Mouse (Mus musculus) intestine, postnatal 0 days (tissue): ENCODE results near the gene Ntm. TPM values are rescaled to one million over a fixed set of nuclear protein-coding genes. Genes with fewer than 3 reads are reported as not detected.

Experiments
- ATAC-seq: fragments of 200-750 bp; cut with Nextera tagmentation; 2 replicates; pipeline ENCODE4 v1.8.0; 2017; ENCODE audit warnings: mild to moderate bottlenecking, moderate TSS enrichment, moderate library complexity
- H3K27ac ChIP-seq: fragments of 300-500 bp; sonication (generic); 2 replicates; pipeline ENCODE4 v1.5.1; 2014; ENCODE audit warnings: mild to moderate bottlenecking, low read depth, low read length, moderate library complexity
- H3K27me3 ChIP-seq: fragments of 300-500 bp; sonication (generic); replicated peaks from 2 replicates; pipeline ENCODE4 v1.6.1; 2014; ENCODE audit warnings: low read length, mixed read lengths; ENCODE audit not compliant: control insufficient read depth, insufficient read depth
- H3K36me3 ChIP-seq: fragments of 300-500 bp; sonication (generic); 2 replicates; pipeline ENCODE4 v1.6.1; 2014; ENCODE audit warnings: mild to moderate bottlenecking, moderate library complexity; ENCODE audit not compliant: control insufficient read depth, insufficient read depth
- H3K4me1 ChIP-seq: fragments of 300-500 bp; sonication (generic); replicated peaks from 2 replicates; pipeline ENCODE4 v1.6.1; 2014; ENCODE audit warnings: antibody characterized with exemption, low read length, mixed read lengths; ENCODE audit not compliant: control insufficient read depth, insufficient read depth
- H3K4me2 ChIP-seq: fragments of 300-500 bp; sonication (generic); replicated peaks from 2 replicates; pipeline ENCODE4 v1.6.1; 2014; ENCODE audit warnings: low read depth, mild to moderate bottlenecking, moderate library complexity
- H3K4me3 ChIP-seq: fragments of 300-500 bp; sonication (generic); 2 replicates; pipeline ENCODE4 v1.5.1; 2014; ENCODE audit warnings: low read depth, low read length
- H3K9ac ChIP-seq: fragments of 300-500 bp; sonication (generic); 2 replicates; pipeline ENCODE4 v1.6.1; 2014; ENCODE audit warnings: mild to moderate bottlenecking, low read depth, low read length
- H3K9me3 ChIP-seq: fragments of 300-500 bp; sonication (generic); 2 replicates; pipeline ENCODE4 v1.6.1; 2016; ENCODE audit warnings: mixed run types; ENCODE audit not compliant: control insufficient read depth
- CTCF ChIP-seq: sonication (generic); IDR thresholded peaks from 2 replicates; pipeline ENCODE4 v1.5.1; 2016; ENCODE audit warnings: low read depth, mild to moderate bottlenecking, control low read depth, antibody characterized with exemption, moderate library complexity
- WGBS: fragments of 180-500 bp; shearing (Covaris S2); extraction: QIAGEN DNeasy Blood & Tissue Kit; methylation state at CpG from one replicate; pipeline ENCODE4 v1.1.7; 2014; 5-methylcytosine and 5-hydroxymethylcytosine counted together
- polyA plus RNA-seq: library from polyadenylated mRNA; unstranded; fragments of >200 nt; fragmentation: Nextera tagmentation; extraction: Ambion mirVana; gene quantifications from 2 replicates; pipeline ENCODE4 v1.2.1, GENCODE M21; 2015

Gene Ntm
- polyA plus RNA-seq, 1 experiment from 2014 or later = 1.1 TPM

DNA sequence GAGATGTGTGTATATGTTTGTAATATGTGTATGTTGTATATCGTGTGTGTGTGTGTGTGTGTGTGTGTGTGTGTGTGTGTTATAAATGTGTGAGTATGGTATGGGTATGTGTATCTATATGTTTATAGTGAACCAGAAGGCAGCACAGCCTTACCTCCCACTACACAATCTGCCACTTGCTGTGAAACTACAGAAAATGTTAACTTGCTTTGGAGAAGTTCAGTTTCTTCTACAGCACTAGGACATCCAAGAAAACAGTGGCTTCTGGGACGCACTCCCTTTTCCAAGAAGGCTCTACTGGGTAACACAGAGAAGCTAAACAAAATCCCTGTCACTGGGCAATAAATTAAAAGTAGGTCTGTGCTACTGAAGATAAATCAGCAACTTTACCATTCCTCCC is 834.5 kb downstream of the Ntm start:
- H3K9me3 ChIP-seq = no peaks in the 10 kb centered on the region
- H3K4me3 ChIP-seq = no peak overlapping the region
- H3K9ac ChIP-seq = no peak overlapping the region
- no peak overlapping the region for H3K27ac ChIP-seq
- no peak for ATAC-seq
- no peak for TF ChIP-seq CTCF
- no peaks in the 10 kb centered on the region for H3K36me3 ChIP-seq
- H3K27me3 ChIP-seq = no peaks in the 10 kb centered on the region
- 75% methylated on average over 2 of the region's 2 CpGs for WGBS
- no peak overlapping the region for H3K4me2 ChIP-seq
- H3K4me1 ChIP-seq = no peaks in the 10 kb centered on the region

GRCm38 (mm10) chr9:29124455-29124854 is 838.5 kb downstream of the Ntm start:
- H3K4me1 ChIP-seq = no peaks in the 10 kb centered on the region
- no peak for ATAC-seq
- H3K27me3 ChIP-seq = no peaks in the 10 kb centered on the region
- no peak overlapping the region for H3K4me2 ChIP-seq
- no peak overlapping the region for H3K9ac ChIP-seq
- TF ChIP-seq CTCF = no peak
- no peak overlapping the region for H3K27ac ChIP-seq
- H3K36me3 ChIP-seq = no peaks in the 10 kb centered on the region
- 74% methylated on average over 3 of the region's 3 CpGs for WGBS
- no peak overlapping the region for H3K4me3 ChIP-seq
- no peaks in the 10 kb centered on the region for H3K9me3 ChIP-seq

DNA sequence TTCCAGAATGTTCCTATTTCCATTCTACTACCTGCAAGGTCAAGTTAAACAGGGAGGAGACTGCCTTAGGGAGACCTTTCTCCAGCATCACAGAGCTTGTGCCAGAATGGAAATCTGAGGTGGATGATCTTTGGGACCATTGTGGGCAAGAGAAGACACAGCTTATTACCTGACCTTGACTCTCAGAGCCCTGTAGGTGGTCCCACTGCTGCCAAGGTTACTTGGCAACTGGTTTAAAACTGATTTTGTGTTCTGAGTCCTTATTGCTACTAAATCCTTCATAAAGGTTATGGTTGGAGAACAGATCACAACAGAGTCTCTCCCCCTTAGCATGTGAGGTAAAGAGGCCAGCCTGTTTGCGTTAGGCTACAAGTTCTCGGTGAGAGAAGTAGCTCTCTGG is 839.1 kb downstream of the Ntm start:
- no peak for ATAC-seq
- Histone ChIP-seq H3K4me2 (no peak overlapping the region), H3K9ac (no peak overlapping the region), H3K4me3 (no peak overlapping the region), H3K36me3 (no peaks in the 10 kb centered on the region), H3K4me1 (no peaks in the 10 kb centered on the region), H3K27me3 (no peaks in the 10 kb centered on the region), H3K9me3 (no peaks in the 10 kb centered on the region), H3K27ac (no peak overlapping the region)
- TF ChIP-seq CTCF = no peak
- 76% methylated on average over 2 of the region's 2 CpGs for WGBS

DNA sequence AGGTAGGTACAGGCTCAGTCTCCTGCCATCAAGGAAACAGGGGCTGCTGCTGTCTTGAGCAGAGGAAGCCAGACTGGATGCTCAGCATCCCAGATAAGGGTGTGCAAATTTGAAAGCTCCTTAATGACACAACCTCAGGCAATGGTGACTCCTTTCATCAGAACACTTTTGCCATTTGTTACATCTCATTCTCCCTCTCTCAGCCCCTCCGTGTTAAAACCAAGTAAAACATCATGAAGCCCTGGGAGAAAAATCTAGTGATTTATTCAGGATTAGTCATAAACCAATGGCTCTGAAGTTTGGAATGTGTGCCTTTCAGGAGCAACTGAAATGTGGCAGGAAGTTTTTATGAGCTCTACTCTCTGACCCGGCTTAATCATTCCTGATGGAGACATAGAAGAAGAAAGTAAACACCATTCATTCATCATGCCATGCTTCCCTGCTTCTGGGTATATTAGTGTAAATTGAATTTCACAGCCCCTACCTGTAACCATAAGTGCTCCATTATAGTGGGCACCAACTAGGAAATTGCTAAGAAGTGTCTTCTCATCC is 845.3 kb downstream of the Ntm start:
- H3K4me3 ChIP-seq = no peak overlapping the region
- no peaks in the 10 kb centered on the region for H3K4me1 ChIP-seq
- WGBS = 24% methylated on average over 2 of the region's 2 CpGs
- H3K27ac ChIP-seq = no peak overlapping the region
- no peak overlapping the region for H3K9ac ChIP-seq
- ATAC-seq = no peak
- H3K36me3 ChIP-seq = no peaks in the 10 kb centered on the region
- no peaks in the 10 kb centered on the region for H3K9me3 ChIP-seq
- no peak overlapping the region for H3K4me2 ChIP-seq
- no peaks in the 10 kb centered on the region for H3K27me3 ChIP-seq
- TF ChIP-seq CTCF = no peak

DNA sequence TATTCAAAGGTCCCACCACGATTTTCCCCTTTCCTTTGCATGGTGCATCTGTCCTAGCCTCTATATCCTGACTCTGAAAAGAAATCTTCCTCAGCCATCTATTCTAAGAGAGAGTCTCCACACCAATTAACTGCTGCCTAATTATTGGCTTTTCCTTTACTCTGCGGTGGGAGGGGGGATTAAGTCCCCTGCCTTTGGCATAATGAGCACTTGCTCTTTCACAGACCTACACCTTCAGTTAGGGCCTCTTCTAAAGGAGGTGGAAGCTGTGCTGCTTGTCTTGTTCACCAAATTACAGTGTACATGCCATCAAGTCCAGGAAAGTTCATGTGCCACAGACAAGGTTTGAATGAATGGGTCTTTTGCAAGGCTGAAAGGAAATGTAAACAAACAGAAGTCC is 847.6 kb downstream of the Ntm start:
- no peak overlapping the region for H3K27ac ChIP-seq
- H3K9me3 ChIP-seq = no peaks in the 10 kb centered on the region
- ATAC-seq = no peak
- H3K9ac ChIP-seq = no peak overlapping the region
- 59% methylated on average over 2 of the region's 2 CpGs for WGBS
- no peak overlapping the region for H3K4me3 ChIP-seq
- H3K4me2 ChIP-seq = no peak overlapping the region
- no peaks in the 10 kb centered on the region for H3K27me3 ChIP-seq
- H3K4me1 ChIP-seq = no peaks in the 10 kb centered on the region
- TF ChIP-seq CTCF = no peak
- H3K36me3 ChIP-seq = no peaks in the 10 kb centered on the region

DNA sequence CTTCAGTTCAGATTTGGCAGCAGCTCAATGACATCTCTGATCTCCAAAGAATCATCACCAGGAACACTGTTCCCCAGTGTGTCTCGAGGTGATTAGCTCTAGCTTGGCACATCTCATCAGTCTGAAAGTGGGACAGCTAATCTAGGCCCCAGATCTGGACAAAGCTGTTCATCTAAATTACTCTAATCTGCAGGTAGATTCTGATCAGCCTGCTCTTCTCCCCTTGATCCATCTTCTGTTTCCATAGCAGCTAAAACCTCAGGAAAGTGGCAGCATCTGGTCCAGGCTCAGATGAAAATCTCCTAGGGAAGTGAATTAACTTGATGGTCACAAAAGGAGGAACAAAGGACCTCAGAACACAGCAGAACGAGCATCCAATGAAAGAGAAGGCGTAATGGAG is 856.2 kb downstream of the Ntm start:
- no peak for TF ChIP-seq CTCF
- Histone ChIP-seq H3K4me3 (no peak overlapping the region), H3K4me1 (no peaks in the 10 kb centered on the region), H3K27me3 (no peaks in the 10 kb centered on the region), H3K9ac (no peak overlapping the region), H3K27ac (no peak overlapping the region), H3K4me2 (no peak overlapping the region), H3K9me3 (no peaks in the 10 kb centered on the region), H3K36me3 (no peaks in the 10 kb centered on the region)
- 74% methylated on average over 3 of the region's 3 CpGs for WGBS
- ATAC-seq = no peak

GRCm38 (mm10) chr9:29104442-29104841 is 858.5 kb downstream of the Ntm start:
- Histone ChIP-seq H3K9ac (no peak overlapping the region), H3K4me3 (no peak overlapping the region), H3K4me1 (no peaks in the 10 kb centered on the region), H3K36me3 (no peaks in the 10 kb centered on the region), H3K27me3 (no peaks in the 10 kb centered on the region), H3K9me3 (no peaks in the 10 kb centered on the region), H3K4me2 (no peak overlapping the region), H3K27ac (no peak overlapping the region)
- 85% methylated on average over 5 of the region's 5 CpGs for WGBS
- ATAC-seq = no peak
- no peak for TF ChIP-seq CTCF
